Mouse (Mus musculus) regulatory T cell (primary cell): Measurements from ENCODE around the gene Znrf3.

Experiments
- in situ Hi-C: fragments of 300-600 bp; cut with MboI, MseI; formaldehyde crosslinking; loops from one replicate; pipeline ENCODE4 v1.15.1; 2025; ENCODE audit warnings: high pct_unique_total_duplicates

The Znrf3 gene

DNA sequence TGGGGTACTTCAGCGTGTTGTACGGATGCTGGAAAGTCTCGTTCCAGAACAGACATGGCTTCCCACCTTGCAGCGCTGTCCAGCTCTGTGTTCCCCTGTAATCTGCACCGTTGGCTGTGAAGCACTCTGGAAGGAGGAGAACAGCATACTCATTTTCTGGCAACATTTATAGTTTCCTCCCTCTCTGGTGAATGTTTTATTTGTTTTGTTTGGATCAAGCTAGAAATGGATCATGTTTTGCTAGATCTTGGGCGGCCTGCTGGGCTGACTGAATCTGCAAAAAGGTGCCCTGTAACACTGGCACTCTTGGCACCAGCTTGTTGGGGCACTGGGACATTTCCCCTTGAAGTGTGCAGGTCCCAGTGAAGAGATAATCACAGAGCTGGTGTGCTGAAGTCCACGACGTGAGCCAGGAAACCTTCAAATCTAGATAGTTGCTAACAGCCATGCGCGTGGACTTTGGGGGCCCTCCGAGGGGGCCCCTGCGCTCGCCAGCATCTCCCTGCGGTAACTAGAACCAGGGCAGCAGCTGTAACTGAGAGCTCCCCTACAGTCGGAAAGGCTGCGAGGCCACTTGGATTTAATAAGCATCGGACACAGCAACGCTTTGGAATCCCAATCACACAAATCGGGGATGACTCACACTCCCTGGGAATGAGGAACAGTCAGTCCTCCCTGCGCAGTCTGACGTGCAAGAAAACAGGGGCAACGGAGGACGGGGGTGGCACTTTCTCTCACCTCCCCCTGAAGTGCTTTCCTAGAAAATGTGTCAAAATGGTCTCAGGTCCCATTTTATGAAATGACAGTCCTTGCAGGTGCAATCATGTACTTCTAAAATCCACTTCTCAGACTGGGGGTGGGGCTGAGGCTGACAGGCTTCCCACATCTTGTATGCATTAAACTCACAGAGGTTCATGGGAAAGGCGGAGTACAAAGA, 200.6 kb downstream of the Znrf3 start:
- in situ Hi-C loops: no loop called here

DNA sequence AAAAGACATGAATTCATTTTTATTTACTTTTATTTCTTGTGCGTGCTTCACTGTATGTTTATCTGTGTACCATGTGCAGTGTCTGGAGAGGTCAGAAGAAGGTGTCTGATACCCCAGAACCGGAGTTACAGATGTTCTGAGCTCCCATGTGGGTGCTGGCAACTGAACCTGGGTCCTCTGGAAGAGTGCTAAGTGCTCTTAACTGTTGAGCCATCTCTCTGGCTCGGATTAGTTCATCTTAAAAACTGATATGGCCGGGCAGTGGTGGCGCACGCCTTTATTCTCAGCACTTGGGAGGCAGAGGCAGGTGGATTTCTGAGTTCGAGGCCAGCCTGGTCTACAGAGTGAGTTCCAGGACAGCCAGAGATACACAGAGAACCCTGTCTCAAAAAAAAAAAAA, 201.4 kb downstream of the Znrf3 start:
- in situ Hi-C loops: no loop called here

DNA sequence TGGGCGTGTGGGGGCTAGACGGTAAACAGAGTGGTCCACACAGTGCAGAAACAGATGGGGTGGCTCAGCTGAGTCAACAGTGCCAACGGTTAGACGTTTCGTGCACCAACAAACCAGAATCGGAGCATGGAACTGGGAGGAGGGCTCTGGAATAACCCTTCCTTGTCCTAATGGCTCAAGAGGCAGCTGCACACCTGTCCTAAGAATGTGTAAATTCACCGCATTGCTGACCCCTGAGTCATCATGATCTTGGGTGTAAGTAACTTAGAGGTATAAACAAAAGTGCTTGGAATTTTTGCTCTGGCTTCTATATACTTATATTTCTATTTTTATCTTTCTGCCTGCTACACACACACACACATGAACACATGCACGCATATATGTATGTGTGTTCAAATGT, 202.5 kb downstream of the Znrf3 start:
- in situ Hi-C loops: no loop called here

DNA sequence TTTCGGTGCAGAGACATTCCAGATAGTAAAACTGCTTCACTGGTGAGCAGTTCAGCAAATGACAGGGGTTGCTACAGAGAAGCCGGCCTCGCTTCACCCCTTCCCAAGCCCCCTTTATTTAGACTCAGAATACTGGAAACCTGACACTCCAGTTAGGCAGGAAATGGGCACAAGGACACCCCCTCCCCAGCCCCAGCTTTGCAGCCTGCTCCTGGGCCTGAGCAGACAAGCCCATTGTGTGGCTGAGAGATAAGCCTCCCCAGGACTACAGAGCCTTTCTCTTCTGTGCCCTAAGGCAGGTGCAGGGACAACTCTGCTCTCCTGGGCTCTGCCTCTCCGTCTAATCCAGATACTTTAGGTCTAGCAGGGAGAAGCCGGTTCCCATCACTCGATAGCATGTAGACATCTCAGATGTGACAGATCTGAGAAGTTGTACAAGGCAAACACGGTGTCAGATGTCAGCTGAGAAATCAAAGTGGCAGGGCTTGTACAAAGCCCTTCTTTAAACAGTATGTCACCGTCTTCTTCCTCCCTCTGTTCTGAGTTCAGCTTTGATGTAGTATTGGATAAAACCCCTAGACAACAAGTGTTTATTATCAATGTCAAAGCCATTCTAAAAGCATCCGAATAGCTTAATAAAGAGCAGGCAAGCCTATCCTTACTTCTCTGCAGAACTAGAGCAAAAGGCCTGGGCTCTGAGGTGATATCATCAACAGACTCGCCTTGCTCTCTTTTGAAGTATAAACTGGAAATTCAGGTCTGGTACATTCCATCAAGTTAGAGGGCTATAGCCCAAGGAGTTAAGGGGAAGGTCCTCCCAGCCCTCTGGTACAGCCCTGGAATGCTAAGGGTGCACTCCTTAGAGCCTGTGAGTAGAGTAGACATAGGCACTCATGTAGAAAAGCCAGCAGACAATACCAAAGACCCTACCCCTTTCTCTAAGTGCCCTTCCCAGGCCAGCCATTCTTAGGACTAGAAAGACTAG, 204.6 kb downstream of the Znrf3 start:
- in situ Hi-C loops: loop anchor here (10.0 kb wide), 1 partner anchor 115 kb away; no protein-coding TSS in a partner anchor
